Mouse (Mus musculus) stomach, postnatal 0 days (tissue): ENCODE data around the gene Lrrc23.

Experiments
- CTCF ChIP-seq: IDR thresholded peaks from 2 replicates; pipeline ENCODE4 v1.5.1; 2016; ENCODE audit warnings: antibody characterized with exemption, low read depth, mild to moderate bottlenecking, moderate library complexity
- EP300 ChIP-seq: optimal IDR thresholded peaks from 2 replicates; pipeline ENCODE3; 2016; ENCODE audit warnings: antibody characterized with exemption

DNA sequence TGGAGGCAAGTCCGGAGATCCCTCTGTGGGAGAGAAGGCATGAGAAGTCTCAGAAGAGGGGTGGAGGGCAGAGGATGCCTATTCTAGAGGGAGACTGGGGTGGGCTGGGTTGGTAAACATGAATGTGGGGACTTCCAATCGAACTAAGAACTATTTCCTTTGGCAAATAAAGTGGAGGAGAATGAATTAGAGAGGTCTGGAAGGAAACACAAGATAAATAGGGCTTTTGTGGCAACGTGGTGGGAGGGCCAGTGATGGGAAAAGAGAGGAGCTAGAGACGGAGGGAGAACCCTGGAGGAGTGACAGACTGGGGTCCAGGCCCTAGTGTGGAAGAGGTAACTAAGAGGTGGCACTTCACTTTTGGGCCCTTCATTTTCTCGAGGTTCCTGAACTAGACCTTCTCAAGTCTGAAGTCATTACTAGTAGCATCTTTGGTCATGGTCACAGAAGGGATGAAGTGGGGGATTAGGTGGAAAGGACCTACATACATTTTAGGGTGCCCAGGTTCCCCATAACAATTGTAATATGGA, 22.1 kb downstream of the Lrrc23 start:
- TF ChIP-seq CTCF (no peak), EP300 (no peak)
